Mouse (Mus musculus) urinary bladder, postnatal 36 days (tissue): ENCODE measurements at regions not wholly inside any gene's neighbourhood (a gene's known extent, or its start where the extent isn't known, plus 50 kb on each side); places are given as distances from the start of the nearest gene placed in this dataset.

ENCODE experiments used
- DNase-seq, 2 experiments: peaks; one replicate each; pipeline ENCODE4 v3.0.0; 2022; ENCODE audit warnings: low spot score in 2 of 2, mixed read lengths in 1 of 2

DNA sequence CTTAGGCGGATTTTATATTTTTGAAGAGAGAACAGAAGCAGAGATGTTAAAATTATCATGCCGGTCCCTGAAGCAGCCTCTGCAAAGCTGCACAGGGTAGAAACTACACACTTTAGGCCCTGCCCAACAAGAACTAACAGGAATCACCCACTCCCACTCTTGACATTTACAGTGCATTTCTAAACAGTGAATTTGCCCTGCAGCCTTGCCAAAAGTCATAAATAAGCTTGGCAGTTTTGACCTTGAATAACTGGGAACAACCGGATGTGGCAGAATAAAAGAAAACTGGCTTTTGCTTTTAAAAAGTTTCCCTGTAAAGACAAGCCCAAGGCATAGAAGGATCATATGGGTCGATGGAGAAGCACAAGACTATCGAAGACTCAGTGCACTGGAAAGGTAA is 460.1 kb upstream of the Grid2 start:
- DNase-seq: peak; percentile 1 to 3
